Mouse (Mus musculus) erythroblast, embryonic 14.5 days (primary cell): ENCODE data around the gene Vmn1r76. TPM values are rescaled to one million over a fixed set of nuclear protein-coding genes. Genes with fewer than 3 reads are reported as not detected.

Experiments used
- H3K27me3 ChIP-seq: 2 replicates; pipeline ENCODE4 v1.6.1; 2012; ENCODE audit warnings: inconsistent platforms; ENCODE audit not compliant: control insufficient read depth
- H3K36me3 ChIP-seq: 2 replicates; pipeline ENCODE4 v1.6.1; 2012; ENCODE audit warnings: mild to moderate bottlenecking, inconsistent platforms; ENCODE audit not compliant: control insufficient read depth
- H3K4me1 ChIP-seq: 2 replicates; pipeline ENCODE4 v1.6.1; 2012; ENCODE audit warnings: inconsistent platforms; ENCODE audit not compliant: control insufficient read depth
- H3K4me3 ChIP-seq: replicated peaks from 2 replicates; pipeline ENCODE3; 2012; ENCODE audit warnings: moderate library complexity, mild to moderate bottlenecking, inconsistent platforms
- H3K9me3 ChIP-seq: 2 replicates; pipeline ENCODE4 v1.6.1; 2012; ENCODE audit warnings: low read length, inconsistent platforms, mixed read lengths; ENCODE audit not compliant: control insufficient read depth
- GATA1 ChIP-seq: IDR thresholded peaks from 2 replicates; pipeline ENCODE4 v1.6.1; 2012; ENCODE audit warnings: low read length, inconsistent platforms, mixed read lengths
- TAL1 ChIP-seq: IDR thresholded peaks from 3 replicates; pipeline ENCODE4 v1.6.1; 2012; ENCODE audit warnings: low read length, inconsistent platforms, mixed read lengths
- polyA plus RNA-seq: library from polyadenylated mRNA; stranded (reverse); fragments of >175 nt; gene quantifications from 2 replicates; pipeline ENCODE4 v1.2.3, GENCODE M21; 2012

Gene Vmn1r76
- polyA plus RNA-seq: not detected in 2 replicates

GRCm38 (mm10) chr7:11938113-11938512 is at the start of gene Vmn1r76:
Gene Vmn1r76, minus strand, starts transcription at chr7:11938213.
- H3K4me1 ChIP-seq: no peaks in the 10 kb centered on the region
- H3K4me3 ChIP-seq: no peak within 1 kb of the TSS
- TF ChIP-seq TAL1 (no peak), GATA1 (no peak)
- H3K9me3 ChIP-seq: peaks cover under 1% of the 10 kb centered on the region; the same call in 1 of the 2 replicates
- no peaks in the 10 kb centered on the region for H3K27me3 ChIP-seq
- H3K36me3 ChIP-seq: no peaks in the 10 kb centered on the region

- no peaks in the 10 kb centered on the region for H3K36me3 ChIP-seq
- no peaks in the 10 kb centered on the region for H3K4me1 ChIP-seq
- H3K9me3 ChIP-seq: peaks cover 14% of the 10 kb centered on the region
- TF ChIP-seq GATA1 (no peak), TAL1 (no peak)
- H3K27me3 ChIP-seq: no peaks in the 10 kb centered on the region
- no peak overlapping the region for H3K4me3 ChIP-seq
Observed at GRCm38 (mm10) chr7:11972611-11973010, 34.6 kb upstream of the Vmn1r76 start.

GRCm38 (mm10) chr7:11947991-11948390 is 10.0 kb upstream of the Vmn1r76 start:
- TF ChIP-seq TAL1 (no peak), GATA1 (no peak)
- Histone ChIP-seq H3K36me3 (no peaks in the 10 kb centered on the region), H3K27me3 (no peaks in the 10 kb centered on the region), H3K4me3 (no peak overlapping the region), H3K9me3 (peaks cover 24% of the 10 kb centered on the region), H3K4me1 (no peaks in the 10 kb centered on the region)

GRCm38 (mm10) chr7:11874330-11874729 is 63.7 kb downstream of the Vmn1r76 start, which contains the start of gene Vmn1r75:
Gene Vmn1r75, plus strand, starts transcription at chr7:11874630.
- H3K4me3 ChIP-seq: no peak within 1 kb of the TSS
- no peaks in the 10 kb centered on the region for H3K36me3 ChIP-seq
- H3K9me3 ChIP-seq: peaks cover 3% of the 10 kb centered on the region
- TF ChIP-seq TAL1 (no peak), GATA1 (no peak)
- H3K27me3 ChIP-seq: no peaks in the 10 kb centered on the region
- no peaks in the 10 kb centered on the region for H3K4me1 ChIP-seq

Other genes starting within 250 kb of the Vmn1r76 start
- gene Vmn1r73, start 207.9 kb downstream of the Vmn1r76 start, polyA plus RNA-seq: not detected in 2 replicates
- not detected in 2 replicates for gene Vmn1r74, start 104.2 kb downstream of the Vmn1r76 start, polyA plus RNA-seq
- not detected in 2 replicates for gene Vmn1r75, start 63.6 kb downstream of the Vmn1r76 start, polyA plus RNA-seq
- gene Vmn1r77, start 98.5 kb upstream of the Vmn1r76 start, polyA plus RNA-seq: under 0.01 TPM in 1 of 2 replicates, not detected in the other
- not detected in 2 replicates for gene Vmn1r78, start 212.0 kb upstream of the Vmn1r76 start, polyA plus RNA-seq
- not detected in 2 replicates for gene Vmn1r79, start 233.1 kb upstream of the Vmn1r76 start, polyA plus RNA-seq